Mouse (Mus musculus) brain, embryonic 14.5 days (tissue): Measurements from ENCODE around the gene Kdelc2.

Source experiments
- CTCF ChIP-seq: fragments of 200-500 bp; IDR thresholded peaks from 2 replicates; pipeline ENCODE4 v1.5.1; 2012; ENCODE audit warnings: inconsistent platforms, mild to moderate bottlenecking, moderate library complexity, borderline replicate concordance; ENCODE audit not compliant: insufficient read depth, insufficient read length; ENCODE audit errors: extremely low read depth
- POLR2A ChIP-seq: fragments of 200-500 bp; IDR thresholded peaks from 2 replicates; pipeline ENCODE4 v1.6.1; 2012; ENCODE audit warnings: mild to moderate bottlenecking, inconsistent platforms, borderline replicate concordance; ENCODE audit not compliant: poor library complexity, insufficient read depth, insufficient read length, severe bottlenecking; ENCODE audit errors: extremely low read depth

DNA sequence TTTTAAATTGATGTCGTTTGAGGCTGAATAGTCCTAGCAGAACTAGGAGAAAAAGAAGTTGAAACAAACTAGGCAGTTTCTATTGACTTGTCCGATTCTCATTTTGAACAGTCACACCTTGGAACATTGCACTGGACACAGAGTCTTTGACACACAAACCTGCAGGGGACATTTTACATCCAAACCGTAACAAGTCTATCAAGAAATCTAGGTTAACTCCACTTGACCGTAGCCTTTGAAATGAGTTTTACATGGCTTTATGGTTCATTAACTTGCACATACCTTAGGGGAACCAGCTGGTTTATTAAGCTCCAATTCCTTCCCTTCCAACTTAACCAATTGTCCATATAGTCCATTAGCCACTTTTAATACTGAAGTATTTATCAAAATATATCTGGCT is 16.9 kb downstream of the Kdelc2 start:
- TF ChIP-seq POLR2A (no peak), CTCF (no peak)
